Mouse (Mus musculus): ENCODE measurements around the gene Chtf18.

Chtf18 gene

DNA sequence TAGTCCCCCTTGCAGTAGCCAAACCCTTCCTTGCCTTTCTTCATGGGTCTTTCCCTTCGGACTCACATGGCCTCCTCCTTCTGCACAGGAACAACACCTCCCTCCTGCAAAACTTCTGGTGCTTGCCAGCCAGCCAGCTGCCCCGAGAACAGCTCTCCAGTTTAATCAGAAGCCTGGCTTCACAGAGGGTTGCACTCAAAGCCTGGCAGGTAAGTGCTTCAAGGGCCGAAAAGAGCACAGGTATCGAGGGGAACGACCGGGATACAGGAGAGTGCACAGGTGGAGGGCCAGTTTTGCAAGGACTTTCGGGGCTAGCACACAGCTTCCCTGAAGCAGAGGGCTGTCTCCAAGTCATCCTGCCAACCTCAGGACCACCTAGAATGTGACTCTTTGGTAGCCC is 11.6 kb upstream of the Chtf18 start:
- no peak for ATAC-seq (ENCODE audit: insufficient number of reproducible peaks, low FRiP score, low TSS enrichment)

DNA sequence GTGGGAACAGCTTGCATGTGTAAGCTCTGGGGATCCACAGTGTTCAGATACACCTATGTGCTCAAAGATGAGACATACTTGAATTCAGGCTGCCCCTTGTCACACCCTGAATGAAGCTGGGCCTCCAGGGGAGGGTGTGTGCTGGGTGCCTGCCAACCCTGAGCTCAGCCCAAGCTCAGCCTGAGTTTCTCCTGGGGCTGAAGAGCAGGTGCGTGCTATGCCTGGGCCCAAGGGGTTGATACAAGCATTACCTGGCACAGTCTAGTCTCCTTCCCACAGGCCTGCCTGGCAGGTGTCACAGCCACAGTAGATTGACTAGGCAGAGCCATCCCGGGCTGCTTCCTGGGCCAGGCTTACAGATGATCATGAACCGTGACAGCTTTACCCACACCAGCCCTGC is 8.5 kb upstream of the Chtf18 start, which contains the start of gene Mslnl:
Mslnl (plus strand) TSS at position 298 of the 400 bp plus-strand sequence.
- ATAC-seq (ENCODE audit: insufficient number of reproducible peaks, low FRiP score, low TSS enrichment), result no peak

DNA sequence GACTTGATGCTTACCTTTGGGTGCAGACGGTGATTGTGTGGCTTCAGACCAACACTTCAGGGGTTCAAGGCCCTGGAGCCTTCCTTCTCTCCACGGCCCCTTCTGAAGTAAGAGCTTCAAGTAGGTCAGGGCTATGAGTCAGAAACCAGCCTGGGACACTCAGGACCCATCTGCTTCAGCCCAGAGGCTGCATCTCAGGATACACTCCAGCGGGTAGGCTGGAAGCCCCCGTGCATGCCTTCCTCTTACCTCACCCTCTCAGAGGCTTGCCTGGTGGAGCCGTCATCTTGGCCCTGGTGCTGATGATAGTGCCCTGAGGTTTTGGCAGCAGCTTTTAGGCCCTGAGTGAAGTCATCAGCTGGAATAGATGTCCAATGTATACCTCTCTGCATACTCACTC is 8.0 kb upstream of the Chtf18 start:
- no peak for ATAC-seq (ENCODE audit: insufficient number of reproducible peaks, low FRiP score, low TSS enrichment)

- no peak for ATAC-seq (ENCODE audit: insufficient number of reproducible peaks, low FRiP score, low TSS enrichment)
Measured at GRCm38 (mm10) chr17:25732082-25732481, 4.9 kb upstream of the Chtf18 start.

DNA sequence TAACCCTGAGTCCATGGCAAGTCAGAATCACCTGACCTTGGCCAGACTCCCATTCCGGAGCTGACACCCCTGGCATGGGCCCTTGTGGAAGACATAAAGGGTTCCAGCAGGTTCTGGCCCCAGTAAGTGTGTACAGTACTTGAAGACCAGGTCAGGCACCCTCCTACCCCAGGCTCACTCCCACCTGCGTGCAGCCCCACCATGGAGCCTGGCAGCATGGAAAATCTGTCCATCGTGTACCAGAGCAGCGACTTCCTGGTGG is 721 bp upstream of the Chtf18 start:
- ATAC-seq (ENCODE audit: insufficient number of reproducible peaks, low FRiP score, low TSS enrichment), result no peak

DNA sequence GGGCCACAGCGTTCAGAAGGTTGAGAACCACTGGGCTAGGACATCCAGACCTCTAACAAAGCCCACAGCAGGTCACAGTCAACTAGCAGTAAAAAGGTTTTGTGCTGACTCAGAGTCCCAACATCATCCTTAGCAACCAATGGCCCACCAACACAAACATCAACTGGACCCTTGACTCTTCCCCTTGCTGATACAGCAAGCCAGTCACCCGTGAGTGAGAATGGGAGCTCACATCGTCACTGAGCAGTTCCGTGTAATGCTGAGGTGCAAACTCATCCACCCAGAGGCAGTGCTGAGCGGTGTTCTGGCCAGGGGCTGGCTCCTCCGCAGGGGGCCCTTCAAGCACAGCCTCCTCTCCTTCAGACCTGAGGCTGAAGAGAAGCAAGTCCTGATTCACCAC is 2.0 kb downstream of the Chtf18 start:
- ATAC-seq (ENCODE audit: insufficient number of reproducible peaks, low FRiP score, low TSS enrichment), result no peak

DNA sequence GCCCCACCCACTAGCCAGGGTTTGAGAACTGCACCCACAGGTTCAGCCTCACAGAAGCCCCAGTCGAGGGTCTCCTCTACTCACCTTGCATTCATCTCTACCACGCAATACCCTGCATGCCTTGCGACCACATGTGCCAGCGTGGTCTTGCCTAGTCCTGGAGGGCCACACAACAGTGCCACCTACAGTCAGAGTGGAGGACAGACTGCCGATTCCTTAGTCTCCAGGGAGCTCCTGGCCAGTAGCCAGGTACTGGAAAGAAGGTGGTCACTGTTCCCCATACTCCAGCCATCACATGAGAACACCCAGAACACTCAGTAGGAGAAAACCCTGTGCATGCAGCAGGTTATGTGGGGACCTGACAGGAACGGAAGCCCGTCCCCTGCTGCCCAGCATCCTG is 3.3 kb downstream of the Chtf18 start:
- no peak for ATAC-seq (ENCODE audit: insufficient number of reproducible peaks, low FRiP score, low TSS enrichment)

DNA sequence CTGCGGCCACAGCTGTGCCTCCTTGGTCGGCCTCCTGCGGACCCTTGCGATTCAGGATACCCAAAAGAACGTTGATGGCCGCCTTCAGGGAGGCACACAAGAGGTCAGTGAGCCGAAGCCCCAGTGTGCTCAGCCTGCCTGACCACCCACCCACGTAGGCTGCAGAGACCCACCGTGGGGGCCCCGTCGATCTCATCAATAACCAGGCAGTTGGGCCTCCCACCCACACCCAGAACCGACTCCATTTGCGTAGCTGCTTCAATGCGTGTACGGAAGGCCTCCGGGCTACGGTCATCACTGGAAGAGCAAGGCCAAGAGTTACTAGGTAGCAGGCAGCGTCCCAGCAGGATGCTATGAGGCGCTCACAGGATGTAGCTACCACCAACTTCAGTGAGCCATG is 3.7 kb downstream of the Chtf18 start:
- no peak for ATAC-seq (ENCODE audit: insufficient number of reproducible peaks, low FRiP score, low TSS enrichment)

- no peak for ATAC-seq (ENCODE audit: insufficient number of reproducible peaks, low FRiP score, low TSS enrichment)
Measured at GRCm38 (mm10) chr17:25721476-25721875, 5.7 kb downstream of the Chtf18 start.

DNA sequence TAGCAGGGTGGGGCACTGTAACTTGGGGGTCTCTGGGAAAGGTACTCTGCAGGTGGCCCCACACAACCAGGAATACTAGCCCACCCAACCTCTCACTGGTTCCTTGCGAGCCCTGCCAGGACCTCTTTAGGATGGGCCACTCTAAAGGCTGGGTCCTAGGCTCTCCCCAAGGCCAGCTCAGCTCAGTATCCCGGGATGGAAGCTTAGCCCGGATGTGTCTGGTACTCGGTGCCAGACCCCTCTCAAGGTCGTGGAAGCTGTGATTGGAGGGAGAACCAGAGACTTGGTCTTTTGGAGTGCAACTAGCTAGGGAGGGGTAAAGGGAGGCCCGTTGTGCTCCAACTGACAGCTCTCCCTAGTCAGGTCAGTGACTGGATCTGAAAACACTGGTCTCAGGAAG is 9.5 kb downstream of the Chtf18 start:
- no peak for ATAC-seq (ENCODE audit: insufficient number of reproducible peaks, low FRiP score, low TSS enrichment)

DNA sequence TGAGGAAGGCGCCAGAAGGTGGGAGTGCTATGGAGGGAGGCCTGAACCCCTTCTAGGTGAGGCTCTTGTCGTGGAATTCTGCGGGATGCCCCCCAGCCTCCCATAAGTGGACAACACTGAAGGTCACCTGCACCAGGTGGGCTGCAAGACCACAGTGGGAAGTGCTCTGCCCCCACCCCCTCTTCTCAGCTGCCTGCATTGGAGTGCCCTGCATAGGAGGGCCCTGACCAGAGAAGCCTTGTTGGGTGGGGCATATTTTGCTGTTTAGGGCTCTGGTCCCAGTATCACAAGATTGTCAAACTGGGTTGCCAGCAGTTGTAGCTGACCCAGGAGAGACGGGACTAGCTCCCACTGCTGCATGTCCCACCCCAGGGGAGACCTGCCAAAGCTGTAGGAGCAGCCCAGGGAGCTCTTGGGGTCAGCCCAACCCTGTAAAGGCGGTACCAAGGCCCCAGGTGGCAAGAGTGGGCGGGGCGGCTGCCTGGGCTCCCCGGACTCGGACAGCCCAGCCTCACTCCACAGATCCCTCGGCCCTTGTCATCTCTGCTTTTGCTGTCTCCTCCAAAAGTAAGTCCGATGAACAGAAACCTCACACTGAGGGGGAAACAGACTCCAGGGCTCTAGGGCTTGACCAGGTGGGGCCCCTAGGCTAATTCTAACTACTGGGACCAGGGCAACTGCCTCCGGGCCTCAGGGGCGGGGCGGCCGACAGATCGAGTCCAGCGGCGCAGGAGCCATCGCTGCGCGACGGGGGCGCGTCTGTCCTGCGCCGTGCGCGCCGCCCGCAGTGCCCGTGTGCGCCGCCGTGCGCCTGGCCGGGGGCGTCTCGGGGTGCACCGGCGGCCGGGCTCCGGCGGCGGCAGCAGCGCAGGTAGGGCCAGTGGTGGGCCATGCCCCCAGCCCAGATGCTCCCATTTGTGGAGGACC is 10.2 kb downstream of the Chtf18 start, which contains the start of gene Gng13:
Gng13 (plus strand) TSS at position 461 of the 927 bp plus-strand sequence.
- no peak for ATAC-seq (ENCODE audit: insufficient number of reproducible peaks, low FRiP score, low TSS enrichment)

GRCm38 (mm10) chr17:25716130-25716529 is 11.1 kb downstream of the Chtf18 start:
- no peak for ATAC-seq (ENCODE audit: insufficient number of reproducible peaks, low FRiP score, low TSS enrichment)

GRCm38 (mm10) chr17:25715627-25716026 is 11.6 kb downstream of the Chtf18 start:
- ATAC-seq (ENCODE audit: insufficient number of reproducible peaks, low FRiP score, low TSS enrichment), result no peak

DNA sequence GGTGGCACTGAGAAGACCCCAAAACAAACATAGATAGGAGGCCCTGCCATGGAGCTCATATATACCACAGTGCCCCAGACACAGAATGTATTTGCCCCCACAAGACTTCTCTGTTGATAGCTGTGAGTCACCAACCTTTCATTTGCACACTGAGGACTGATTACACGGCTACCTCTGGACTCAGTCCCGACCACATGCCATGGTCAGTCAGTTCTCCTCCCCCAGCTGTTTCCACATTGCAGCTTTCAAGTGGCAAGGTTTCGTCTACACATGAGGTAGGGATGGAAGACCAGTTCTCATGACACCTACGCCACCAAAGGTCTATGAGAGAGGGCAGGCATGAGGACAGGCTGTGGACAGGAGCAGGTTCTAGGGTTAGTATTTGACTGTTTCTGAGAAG is 16.1 kb downstream of the Chtf18 start:
- ATAC-seq (ENCODE audit: insufficient number of reproducible peaks, low FRiP score, low TSS enrichment), result no peak

DNA sequence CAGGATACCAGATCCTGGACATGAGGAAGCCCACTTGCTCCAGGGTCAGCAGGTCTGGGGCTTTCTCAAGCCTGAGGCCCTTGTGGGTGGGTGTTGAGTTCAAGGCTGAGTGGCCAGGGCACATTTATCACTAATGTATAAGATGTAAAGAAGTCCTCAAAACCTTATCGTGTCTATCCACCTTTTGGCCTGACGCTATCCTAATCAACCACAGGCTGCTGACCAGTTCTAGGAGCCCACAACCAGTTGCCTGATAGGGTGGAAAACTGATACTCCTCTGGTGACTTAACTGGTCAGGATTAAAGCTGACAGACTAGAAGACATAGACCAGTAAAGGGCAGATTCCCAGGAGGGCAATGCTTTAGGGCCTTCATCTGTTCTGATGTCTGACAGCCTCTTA is 17.2 kb downstream of the Chtf18 start:
- ATAC-seq (ENCODE audit: insufficient number of reproducible peaks, low FRiP score, low TSS enrichment), result no peak

DNA sequence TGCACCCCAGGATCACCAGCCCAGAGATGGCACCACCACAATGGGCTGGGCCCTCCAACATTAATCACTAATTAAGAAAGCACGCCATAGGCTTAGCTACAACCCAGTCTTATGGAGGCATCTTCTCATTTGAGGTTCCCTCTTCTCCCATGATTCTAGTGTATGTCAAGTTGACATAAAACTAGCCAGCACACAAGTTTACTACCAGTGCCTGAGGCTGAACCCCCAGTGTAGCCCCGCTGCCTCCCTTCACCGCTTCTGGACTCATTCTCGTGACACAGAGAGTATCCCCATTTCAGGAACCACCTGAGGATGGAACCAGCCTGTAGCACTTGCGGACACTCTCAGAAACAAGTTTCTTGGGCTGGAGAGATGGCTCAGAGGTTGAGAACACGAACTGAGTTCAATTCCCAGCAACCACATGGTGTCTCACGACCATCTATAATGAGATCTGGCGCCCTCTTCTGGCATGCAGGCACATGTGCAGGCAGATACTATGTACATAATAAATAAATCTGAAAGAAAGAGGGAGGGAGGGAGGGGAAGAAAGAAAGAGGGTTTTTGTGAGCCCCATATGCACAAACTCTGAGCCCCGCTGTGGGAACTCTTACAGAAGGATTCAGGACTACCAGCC is 26.2 kb downstream of the Chtf18 start:
- ATAC-seq (ENCODE audit: insufficient number of reproducible peaks, low FRiP score, low TSS enrichment), result no peak

DNA sequence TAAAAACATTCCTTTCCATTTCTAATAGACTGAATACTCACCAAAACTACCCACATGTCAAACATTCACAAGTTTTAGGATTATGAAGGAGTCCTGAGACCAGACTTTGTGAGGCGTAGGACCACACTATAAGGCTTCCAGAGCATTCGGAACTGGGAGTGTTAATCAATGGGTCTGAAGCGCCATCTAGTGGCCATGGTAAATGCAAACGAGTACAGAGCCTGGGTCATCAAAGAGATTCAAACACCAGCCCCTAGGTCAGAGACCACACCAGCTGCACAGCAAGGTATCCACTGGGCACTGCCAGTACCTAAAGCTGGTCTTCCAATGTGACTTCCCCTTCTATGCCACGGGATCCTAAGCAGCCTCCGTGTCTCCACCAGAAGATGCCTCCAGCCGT is 28.8 kb downstream of the Chtf18 start:
- ATAC-seq (ENCODE audit: insufficient number of reproducible peaks, low FRiP score, low TSS enrichment), result peak; percentile 26; the same call in 1 of the 2 replicates

GRCm38 (mm10) chr17:25696263-25696662 is 31.0 kb downstream of the Chtf18 start:
- no peak for ATAC-seq (ENCODE audit: insufficient number of reproducible peaks, low FRiP score, low TSS enrichment)

GRCm38 (mm10) chr17:25688922-25689321 is 38.3 kb downstream of the Chtf18 start:
- ATAC-seq (ENCODE audit: insufficient number of reproducible peaks, low FRiP score, low TSS enrichment), result no peak

DNA sequence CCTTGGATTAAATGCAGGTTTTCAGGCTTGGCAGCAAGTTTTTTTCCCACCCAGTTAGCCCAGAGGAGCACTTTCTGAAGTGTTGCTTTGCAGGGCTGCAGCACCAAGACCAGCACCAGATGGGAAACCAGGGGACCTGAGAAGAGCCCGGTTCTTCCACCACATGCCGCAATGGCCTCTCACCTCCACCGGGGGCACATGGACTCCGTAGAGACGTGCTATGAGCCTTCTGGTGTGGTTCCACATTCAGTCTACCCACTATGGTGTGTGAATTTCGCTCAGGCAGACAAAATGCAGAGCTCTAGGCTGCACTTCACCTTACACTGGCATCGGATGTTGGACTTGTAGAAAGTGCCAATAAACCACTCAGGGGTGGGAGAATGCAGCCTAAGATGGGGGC is 40.9 kb downstream of the Chtf18 start:
- no peak for ATAC-seq (ENCODE audit: insufficient number of reproducible peaks, low FRiP score, low TSS enrichment)

GRCm38 (mm10) chr17:25681636-25682035 is 45.6 kb downstream of the Chtf18 start:
- no peak for ATAC-seq (ENCODE audit: insufficient number of reproducible peaks, low FRiP score, low TSS enrichment)

GRCm38 (mm10) chr17:25679818-25680217 is 47.4 kb downstream of the Chtf18 start:
- no peak for ATAC-seq (ENCODE audit: insufficient number of reproducible peaks, low FRiP score, low TSS enrichment)
